Mouse (Mus musculus) layer of hippocampus, adult 6 months (tissue): ENCODE measurements around the gene C1qc. TPM values are rescaled to one million over a fixed set of nuclear protein-coding genes. Genes with fewer than 3 reads are reported as not detected.

Experiments used
- long read RNA-seq, 2 experiments: library from polyadenylated mRNA; unstranded; transcript quantifications; one replicate each; pipeline ENCODE4 v2.0.0; 2019 to 2020
- polyA plus RNA-seq: library from polyadenylated mRNA; unstranded; fragments of <200 nt; fragmentation: Nextera tagmentation; gene quantifications from 2 replicates; pipeline ENCODE4 v1.2.3, GENCODE M21; 2021

The C1qc gene
- 160 and 165 TPM in 2 replicates for polyA plus RNA-seq
- long read RNA-seq, experiment 1, transcript C1qc-201 (3 exons, 1,203 nt): major isoform, 163 of 183 reads
- long read RNA-seq, experiment 1, partial matches to known transcripts: 6 of 183 reads
- long read RNA-seq, experiment 1, other reads (novel, unspliced or antisense): 14 of 183 reads
- long read RNA-seq, experiment 2, transcript C1qc-201 (3 exons, 1,203 nt): major isoform, 64 of 68 reads
- long read RNA-seq, experiment 2, partial matches to known transcripts: 2 of 68 reads
- long read RNA-seq, experiment 2, other reads (novel, unspliced or antisense): 2 of 68 reads

DNA sequence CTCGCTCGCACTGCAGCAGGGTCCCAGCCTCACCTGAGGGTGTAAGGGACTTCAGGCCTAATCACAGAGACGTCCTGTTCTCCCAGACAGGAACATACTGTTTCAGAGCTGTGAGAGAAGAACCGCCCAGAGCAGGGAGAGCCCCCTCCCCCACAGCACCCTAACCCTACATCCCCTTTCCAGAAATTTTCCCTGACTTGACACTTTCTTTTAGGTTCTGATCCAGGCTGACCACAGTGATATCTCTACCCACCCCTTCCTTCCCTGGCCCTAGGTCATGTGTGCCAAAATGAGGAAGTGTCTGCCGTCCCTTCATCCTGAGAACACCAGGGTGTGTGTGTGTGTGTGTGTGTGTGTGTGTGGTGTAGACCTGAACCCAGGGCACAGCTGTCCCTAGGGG is at the start of gene C1qc:
TSS of gene C1qc (minus strand) at position 255 of the 400 bp plus-strand sequence.

DNA sequence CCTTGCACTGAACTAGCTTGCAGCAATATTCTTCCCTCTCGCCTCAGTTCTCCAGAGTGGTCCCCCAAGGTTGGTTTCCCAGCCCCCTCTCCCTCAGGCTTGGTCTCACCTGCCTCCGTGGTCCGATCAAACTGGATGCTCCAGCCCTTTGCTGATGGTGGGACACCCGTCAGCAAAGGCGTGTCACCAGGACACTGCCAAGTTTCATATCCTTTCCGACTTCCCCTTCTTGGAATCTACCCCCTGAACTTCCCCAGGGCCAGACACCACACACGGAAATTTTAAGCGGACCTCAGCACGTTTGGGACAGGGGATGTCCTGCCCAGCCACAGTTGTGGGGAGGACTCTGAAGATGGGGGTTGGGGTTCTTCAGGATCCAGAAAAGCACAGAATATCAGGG is 5.8 kb upstream of the C1qc start, which contains the start of gene C1qa:
TSS of gene C1qa (minus strand) at position 167 of the 400 bp plus-strand sequence.

DNA sequence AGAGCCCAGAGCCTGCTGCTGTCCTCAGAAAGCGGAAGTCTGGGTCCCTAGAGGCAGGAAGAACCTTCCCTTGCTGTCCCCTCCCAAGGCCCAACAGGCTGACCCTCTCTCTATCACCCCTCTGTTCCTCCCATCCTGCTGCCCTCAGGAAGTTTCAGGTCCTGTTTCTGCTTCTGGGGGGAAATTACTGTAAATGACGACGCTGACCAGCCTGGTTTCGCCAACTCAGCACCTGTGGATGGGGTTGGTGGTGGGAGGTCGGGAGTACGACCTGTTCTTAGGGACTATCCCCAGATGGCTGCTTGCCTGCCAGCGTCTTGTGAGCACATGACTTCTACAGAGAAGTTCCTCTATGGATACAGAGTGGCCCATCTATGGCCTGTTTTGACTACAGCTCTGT is 6.8 kb downstream of the C1qc start, which contains the start of gene C1qb:
TSS of gene C1qb (minus strand) at position 87 of the 400 bp plus-strand sequence.

Other genes with a start within 250 kb of the C1qc start
- 0.89 and 0.98 TPM in 2 replicates for gene Ephb2, start 57.1 kb downstream of the C1qc start, polyA plus RNA-seq
- 216 and 224 TPM in 2 replicates for gene C1qb, start 6.9 kb downstream of the C1qc start, polyA plus RNA-seq
- gene C1qa, start 5.7 kb upstream of the C1qc start, polyA plus RNA-seq: 205 and 215 TPM in 2 replicates
- 0.11 and 0.19 TPM in 2 replicates for gene Epha8, start 63.8 kb upstream of the C1qc start, polyA plus RNA-seq
- gene Zbtb40, start 155.7 kb upstream of the C1qc start, polyA plus RNA-seq: 0.99 and 1.2 TPM in 2 replicates